Mouse (Mus musculus) liver, adult 10 weeks (tissue): ENCODE measurements around the gene Nfkbib. TPM values are rescaled to one million over a fixed set of nuclear protein-coding genes. Genes with fewer than 3 reads are reported as not detected.

Experiments used
- polyA plus RNA-seq: library from polyadenylated mRNA; stranded (reverse); fragments of 350-450 nt; fragmentation: Illumina TruSeq; extraction: RNeasy Lipid Tissue Mini Kit (QIAGEN cat#74804); gene quantifications from one replicate; pipeline ENCODE4 v1.2.3, GENCODE M21; 2014; ENCODE audit warnings: low read depth, low replicate concordance

Nfkbib gene
- polyA plus RNA-seq: 1.1 TPM

DNA sequence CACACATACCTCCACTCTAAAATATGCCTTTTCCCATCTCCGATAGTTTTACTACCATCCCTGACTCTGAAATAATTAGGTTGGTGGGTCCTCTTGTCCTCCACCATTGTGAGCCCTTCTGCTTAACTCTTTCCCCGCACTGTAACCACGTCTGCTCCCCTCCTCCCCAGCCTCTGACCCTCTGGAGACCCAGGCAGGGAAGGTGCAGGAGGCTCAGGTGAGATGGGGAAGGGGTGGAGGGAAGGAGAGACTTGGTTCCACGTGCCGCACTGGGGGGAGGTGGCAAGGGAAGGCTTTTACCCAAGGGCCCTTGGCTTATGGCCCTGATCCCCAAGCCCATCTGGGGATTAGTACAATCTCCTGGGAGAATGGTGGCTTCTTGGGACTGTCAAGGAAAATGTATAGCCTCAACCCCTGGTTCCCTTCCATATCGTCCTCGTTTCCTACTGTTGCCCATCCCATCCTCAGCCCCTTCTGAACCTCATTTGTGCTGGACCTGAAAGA, at the start of gene Nfkbib:
Gene Nfkbib (minus strand): TSS at position 51 of the 504 bp plus-strand sequence.

DNA sequence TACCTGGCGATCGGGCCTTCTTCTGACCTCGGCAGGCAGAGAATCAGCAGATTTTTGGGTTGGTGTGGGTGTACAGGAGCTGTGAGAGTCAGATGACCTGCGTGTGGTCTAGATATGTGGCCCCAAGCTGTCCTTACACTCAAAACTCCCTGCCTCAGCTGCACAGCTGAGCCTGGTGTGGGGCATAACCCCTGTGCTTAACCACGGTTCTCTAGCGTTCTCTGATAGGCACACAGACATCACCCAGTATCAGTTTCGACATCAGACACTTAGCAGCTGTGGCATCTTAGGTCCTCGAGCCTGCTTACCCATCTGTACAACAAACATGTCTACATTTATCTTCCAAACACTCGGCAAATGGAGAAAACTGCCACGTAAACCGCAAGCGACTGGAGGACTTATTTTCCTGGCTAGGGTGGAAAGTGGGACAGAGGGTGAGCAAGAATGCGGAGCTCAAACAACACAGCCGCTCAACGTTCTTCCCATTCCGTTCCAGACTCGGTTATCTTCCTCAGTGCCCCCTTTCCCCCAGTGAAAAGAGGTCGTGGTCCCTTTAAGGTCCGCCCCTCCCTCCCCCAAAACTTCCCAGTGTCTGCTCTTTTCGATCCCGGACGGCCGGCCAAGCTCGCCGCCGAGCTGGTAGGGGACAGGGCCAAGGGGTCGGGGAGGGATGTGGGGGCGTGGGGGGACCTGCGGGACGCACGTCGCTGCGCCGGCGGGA, 41.1 kb upstream of the Nfkbib start, which contains the start of gene Hnrnpl:
Gene Hnrnpl (plus strand): TSS at position 321 of the 721 bp plus-strand sequence.

DNA sequence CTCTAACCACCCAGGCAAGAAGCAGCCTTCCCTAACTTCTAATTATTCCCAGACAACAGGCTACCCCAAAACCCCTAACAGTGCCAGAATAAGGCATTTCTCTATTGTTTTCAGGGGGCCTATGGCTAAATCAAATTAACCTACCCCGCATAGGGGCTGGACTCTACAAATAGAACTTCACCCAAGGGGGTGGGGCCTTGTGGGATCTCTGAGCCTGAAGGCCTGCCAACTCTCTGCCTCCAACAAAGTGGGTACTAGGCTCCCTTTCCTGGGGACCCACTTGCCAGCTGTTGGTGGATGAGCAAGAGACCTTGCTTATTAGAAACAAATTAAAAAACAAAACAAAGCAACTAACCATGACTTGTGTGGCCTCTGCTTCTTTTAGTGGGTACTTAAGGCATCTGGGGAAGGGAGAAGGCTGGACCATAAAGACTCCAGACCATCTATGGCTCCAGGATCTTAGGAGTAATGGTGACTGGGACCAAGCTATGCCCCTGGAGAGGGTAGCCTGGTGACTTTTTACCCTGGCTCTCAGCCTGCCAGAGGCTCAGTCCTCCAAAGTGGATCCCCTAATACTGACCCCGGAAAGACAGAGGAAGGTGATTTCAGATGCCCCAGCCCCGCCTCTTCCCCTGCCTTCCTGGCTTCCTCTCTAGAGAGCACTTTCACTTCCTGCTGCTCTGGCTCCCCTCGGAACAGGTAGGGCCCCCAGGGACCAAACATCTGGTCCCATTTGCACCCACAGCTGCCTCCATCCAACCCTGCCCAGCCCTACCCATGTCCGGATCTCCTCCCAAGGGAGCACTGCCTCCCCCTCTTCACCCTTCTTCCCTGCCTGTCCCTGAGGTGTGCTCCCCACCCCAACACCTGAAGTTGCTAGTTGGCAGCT, 21.2 kb upstream of the Nfkbib start, which contains the start of gene Rinl:
Gene Rinl (plus strand): TSS at position 663 of the 889 bp plus-strand sequence.

DNA sequence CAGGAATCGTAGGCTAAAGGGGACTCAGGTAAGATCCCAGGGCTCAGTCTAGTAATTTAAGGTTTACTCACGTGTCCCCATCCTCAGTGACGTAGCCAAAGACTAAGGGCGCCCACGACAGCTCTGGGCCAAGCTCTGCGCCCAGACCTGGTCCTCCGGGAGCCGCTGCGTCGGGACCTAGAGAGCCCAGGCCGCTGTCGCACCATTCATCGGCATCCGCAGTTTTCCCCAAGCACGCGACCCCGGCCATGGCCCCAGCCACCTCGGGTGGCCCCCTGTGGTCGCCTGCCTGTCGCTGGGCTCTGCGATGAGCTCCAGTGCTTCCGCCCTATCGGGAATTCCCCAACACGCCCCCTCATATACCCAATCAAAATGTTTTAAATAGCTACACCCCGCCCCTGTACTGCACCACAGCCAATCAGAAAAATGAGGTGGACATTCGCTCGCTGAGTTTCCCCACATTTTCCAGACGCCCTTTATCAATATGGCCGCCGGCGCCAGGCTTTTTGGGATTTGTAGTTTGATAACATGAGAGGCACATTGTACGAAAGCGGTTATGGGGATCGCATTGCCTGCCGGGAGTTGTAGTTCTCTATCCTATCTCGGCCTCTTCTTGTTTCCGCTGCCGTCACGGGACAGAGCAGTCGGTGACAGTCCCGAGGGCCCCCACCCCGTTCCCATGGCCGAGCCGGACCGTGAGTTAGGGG, 986 bp downstream of the Nfkbib start, which contains the start of gene Sirt2:
Gene Sirt2 (plus strand): TSS at position 563 of the 707 bp plus-strand sequence.

DNA sequence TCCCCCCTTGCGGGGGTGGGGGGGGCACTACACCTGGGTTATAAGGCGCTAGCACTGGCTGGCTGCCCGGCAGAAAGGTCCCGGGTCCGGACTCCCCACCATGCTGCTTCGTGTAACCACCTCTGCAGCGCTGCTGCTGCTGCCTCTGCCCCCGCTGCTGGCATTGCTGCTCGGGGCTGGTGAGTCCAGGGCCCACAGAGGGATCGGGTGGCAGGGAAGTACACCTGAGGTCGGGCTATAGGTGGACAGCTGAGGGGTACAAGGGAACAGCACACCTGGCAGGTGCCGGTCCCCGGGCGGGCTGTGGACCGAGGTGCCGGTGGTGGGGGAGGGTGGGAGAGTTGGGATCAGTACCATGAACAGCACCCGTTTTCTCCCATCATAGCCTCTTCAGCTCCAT, 11.2 kb downstream of the Nfkbib start, which contains the start of gene Ccer2:
Gene Ccer2 (plus strand): TSS at position 96 of the 400 bp plus-strand sequence.

DNA sequence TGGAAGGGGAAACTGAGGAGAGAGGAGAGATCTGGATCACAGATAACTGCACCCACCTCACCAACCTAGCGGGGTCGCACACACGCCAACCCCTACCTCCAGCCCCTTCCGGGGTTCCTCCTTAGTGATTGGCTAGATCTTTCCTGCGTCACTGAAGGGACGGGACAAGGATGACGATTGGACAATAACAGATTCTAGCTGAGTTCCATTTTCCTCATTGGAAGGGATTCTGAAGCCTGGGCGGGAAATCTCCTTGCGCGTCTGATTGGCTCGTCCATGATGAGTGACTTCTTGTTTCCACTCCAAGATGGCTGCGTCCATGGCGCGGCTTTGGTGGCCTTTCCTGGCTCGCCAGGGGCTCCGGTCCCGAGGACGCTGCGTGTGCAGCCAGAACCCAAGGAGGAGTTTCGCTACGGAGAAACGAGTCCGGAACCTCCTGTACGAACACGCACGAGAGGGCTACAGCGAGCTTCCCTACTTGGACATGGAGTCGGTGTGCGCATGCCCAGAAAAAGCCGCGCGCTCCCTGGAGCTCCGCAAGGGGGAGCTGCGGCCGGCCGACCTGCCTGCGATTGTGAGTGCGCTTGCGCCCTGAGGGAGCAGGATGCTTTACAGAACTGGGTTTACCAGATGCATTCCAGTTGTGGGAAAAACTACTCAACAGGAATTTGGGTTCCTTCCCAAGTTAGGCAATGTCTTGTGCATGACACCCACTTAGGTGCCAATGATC, 25.4 kb downstream of the Nfkbib start, which contains the start of the genes Mrps12 and Sars2:
Gene Mrps12 (minus strand): TSS at position 112 of the 730 bp plus-strand sequence.
Gene Sars2 (plus strand): TSS at position 284 of the 730 bp plus-strand sequence.

DNA sequence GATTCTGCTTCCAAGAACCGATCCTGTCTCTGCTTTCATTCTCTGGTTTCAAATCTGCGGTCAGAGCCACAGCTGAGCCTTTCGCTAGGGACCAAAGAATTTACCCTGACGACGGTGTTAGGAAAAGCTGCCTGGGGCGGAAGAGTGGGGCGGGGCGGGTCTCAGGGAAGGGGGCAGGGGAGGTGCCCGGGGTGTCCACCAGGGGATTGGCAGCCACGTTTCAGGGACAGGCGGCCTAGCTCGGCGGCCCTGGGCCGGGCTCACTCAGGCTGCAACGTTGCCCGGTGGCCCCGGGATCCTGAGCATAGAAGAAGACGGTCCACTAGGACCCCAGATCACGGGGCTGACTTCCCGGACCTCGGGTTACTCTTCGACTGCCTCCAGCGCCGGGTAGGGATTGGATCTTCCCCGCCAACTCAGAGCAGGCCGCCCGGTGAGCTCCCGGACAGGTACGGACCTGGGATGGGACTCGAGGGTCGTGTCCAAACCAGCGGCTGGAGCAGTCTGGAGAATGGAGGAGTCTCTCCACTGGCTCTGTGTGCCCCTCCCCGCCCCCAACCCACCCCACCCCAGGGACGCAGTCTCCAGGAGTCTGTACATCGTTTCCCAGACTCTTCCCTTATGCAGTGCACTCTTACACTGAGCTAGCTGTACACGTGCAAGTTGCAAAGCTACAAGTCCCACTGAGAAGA, 50.6 kb downstream of the Nfkbib start, which contains the start of gene Fbxo17:
Gene Fbxo17 (plus strand): TSS at position 215 of the 692 bp plus-strand sequence.

Other genes with a start within 250 kb of the Nfkbib start
- gene Ifnl3, start 244.7 kb downstream of the Nfkbib start, polyA plus RNA-seq: not detected
- gene Sycn, start 226.6 kb downstream of the Nfkbib start, polyA plus RNA-seq: not detected
- not detected for gene Nccrp1, start 220.3 kb downstream of the Nfkbib start, polyA plus RNA-seq
- gene Samd4b, start 169.4 kb downstream of the Nfkbib start, polyA plus RNA-seq: 3.5 TPM
- 0.82 TPM for gene Pak4, start 169.3 kb downstream of the Nfkbib start, polyA plus RNA-seq
- gene Acp7, start 136.2 kb downstream of the Nfkbib start, polyA plus RNA-seq: not detected
- gene Fbxo27, start 74.7 kb downstream of the Nfkbib start, polyA plus RNA-seq: not detected
- 0.32 TPM for gene Fbxo17, start 50.7 kb downstream of the Nfkbib start, polyA plus RNA-seq
- gene Mrps12, start 25.7 kb downstream of the Nfkbib start, polyA plus RNA-seq: 34.0 TPM
- gene Sars2, start 25.5 kb downstream of the Nfkbib start, polyA plus RNA-seq: 0.34 TPM
- not detected for gene Ccer2, start 11.3 kb downstream of the Nfkbib start, polyA plus RNA-seq
- gene Sirt2, start 777 bp downstream of the Nfkbib start, polyA plus RNA-seq: 16.0 TPM
- 0.48 TPM for gene Rinl, start 21.5 kb upstream of the Nfkbib start, polyA plus RNA-seq
- 104 TPM for gene Hnrnpl, start 41.0 kb upstream of the Nfkbib start, polyA plus RNA-seq
- 59.4 TPM for gene Ech1, start 57.7 kb upstream of the Nfkbib start, polyA plus RNA-seq
- gene Lgals4, start 66.3 kb upstream of the Nfkbib start, polyA plus RNA-seq: 6.6 TPM
- gene Lgals7, start 96.3 kb upstream of the Nfkbib start, polyA plus RNA-seq: not detected
- not detected for gene Capn12, start 113.9 kb upstream of the Nfkbib start, polyA plus RNA-seq
- 18.6 TPM for gene Actn4, start 194.8 kb upstream of the Nfkbib start, polyA plus RNA-seq
- gene Eif3k, start 214.4 kb upstream of the Nfkbib start, polyA plus RNA-seq: 9.8 TPM
- gene Map4k1, start 214.5 kb upstream of the Nfkbib start, polyA plus RNA-seq: not detected